Mouse (Mus musculus): Measurements from ENCODE around the gene Rnasek. TPM values are rescaled to one million over a fixed set of nuclear protein-coding genes. Genes with fewer than 3 reads are reported as not detected.
A peak's percentile ranks its signal among the peaks of the same experiment; 100 is the strongest.

The Rnasek gene
- total RNA-seq, 2 experiments from 2014 or later, result 306 to 350 TPM

GRCm38 (mm10) chr11:70237457-70238167 lies 2.0 kb downstream of the Rnasek start, which contains the start of gene 0610010K14Rik:
TSS of gene 0610010K14Rik (minus strand) at chr11:70237914.
- DNase-seq (ENCODE audit: low spot score in 2 of 2), result peak; percentile 99

- no peak for DNase-seq (ENCODE audit: low spot score in 2 of 2)
Measured at GRCm38 (mm10) chr11:70236717-70237116, 2.9 kb downstream of the Rnasek start.

GRCm38 (mm10) chr11:70235254-70235900 lies 4.3 kb downstream of the Rnasek start:
- DNase-seq (ENCODE audit: low spot score in 2 of 2), result no peak

- no peak for DNase-seq (ENCODE audit: low spot score in 2 of 2)
Measured at GRCm38 (mm10) chr11:70234497-70234896, 5.1 kb downstream of the Rnasek start.

- DNase-seq (ENCODE audit: low spot score in 2 of 2), result no peak
Measured at GRCm38 (mm10) chr11:70234037-70234436, 5.6 kb downstream of the Rnasek start.

- peak in 1 of 2 experiments; percentile 55 for DNase-seq (ENCODE audit: low spot score in 2 of 2)
Measured at GRCm38 (mm10) chr11:70233016-70233415, 6.6 kb downstream of the Rnasek start.

- DNase-seq (ENCODE audit: low spot score in 2 of 2), result peak; percentile 74 to 75
Measured at GRCm38 (mm10) chr11:70232546-70232945, 7.1 kb downstream of the Rnasek start.

- peak; percentile 90 for DNase-seq (ENCODE audit: low spot score in 2 of 2)
Measured at GRCm38 (mm10) chr11:70230239-70230727, 9.4 kb downstream of the Rnasek start.

- peak in 1 of 2 experiments; percentile 28 for DNase-seq (ENCODE audit: low spot score in 2 of 2)
Measured at GRCm38 (mm10) chr11:70229260-70230010, 10.2 kb downstream of the Rnasek start, which contains the start of gene Bcl6b. TSS of gene Bcl6b (minus strand) at chr11:70229798.

- peak; percentile 85 to 89 for DNase-seq (ENCODE audit: low spot score in 2 of 2)
Measured at GRCm38 (mm10) chr11:70228828-70229227, 10.8 kb downstream of the Rnasek start.

- DNase-seq (ENCODE audit: low spot score in 2 of 2), result no peak
Measured at GRCm38 (mm10) chr11:70227661-70228245, 11.9 kb downstream of the Rnasek start.

GRCm38 (mm10) chr11:70227126-70227525 lies 12.5 kb downstream of the Rnasek start:
- peak in 1 of 2 experiments; percentile 38 for DNase-seq (ENCODE audit: low spot score in 2 of 2)

GRCm38 (mm10) chr11:70226602-70226890 lies 13.1 kb downstream of the Rnasek start:
- DNase-seq (ENCODE audit: low spot score in 2 of 2), result no peak

GRCm38 (mm10) chr11:70225798-70226601 lies 13.6 kb downstream of the Rnasek start:
- peak in 1 of 2 experiments; percentile 27 for DNase-seq (ENCODE audit: low spot score in 2 of 2)

- DNase-seq (ENCODE audit: low spot score in 2 of 2), result no peak
Measured at GRCm38 (mm10) chr11:70223724-70224123, 15.9 kb downstream of the Rnasek start.

GRCm38 (mm10) chr11:70221603-70222500 lies 17.8 kb downstream of the Rnasek start:
- peak; percentile 9 to 25 for DNase-seq (ENCODE audit: low spot score in 2 of 2)

- DNase-seq (ENCODE audit: low spot score in 2 of 2), result peak; percentile 93 to 94
Measured at GRCm38 (mm10) chr11:70220731-70221602, 18.7 kb downstream of the Rnasek start, which contains the start of gene Slc16a13. TSS of gene Slc16a13 (minus strand) at chr11:70221064.

- peak in 1 of 2 experiments; percentile 55 for DNase-seq (ENCODE audit: low spot score in 2 of 2)
Measured at GRCm38 (mm10) chr11:70220323-70220722, 19.3 kb downstream of the Rnasek start.

All from layer of hippocampus, postnatal 10 days (tissue).